Comparison of ENCODE assay signal across 12 mouse cellular contexts in genomic region chr11:69382478-69383105, GRCm38 (mm10). TPM values are rescaled to one million over a fixed set of nuclear protein-coding genes. Genes with fewer than 3 reads are reported as not detected.
DNase-seq lines count a peak whose midpoint lies in the region; ATAC-seq lines count a peak whose summit lies in the region.
"Had no signal": no experiment of that assay in that cellular context is flagged by ENCODE, and none has a peak within 500 bp of the region (broad histone marks: within the 10 kb centered on the region; RNA-seq: fewer than 3 reads in every experiment).

No protein-coding gene starts in this region.

- H3K36me3 ChIP-seq in hindbrain, embryonic 14.5 days (replicated peaks; ENCODE audit: control insufficient read depth, insufficient read depth), result no peaks in the 10 kb centered on the region
- H3K36me3 ChIP-seq in hindbrain, embryonic 12.5 days, result 0 out of 2 replicates have a peak, but pooled peaks cover 8% of the 10 kb centered on the region
- H3K36me3 ChIP-seq in embryonic facial prominence, embryonic 14.5 days (ENCODE audit: control insufficient read depth, insufficient read depth, low read length), result no peaks in the 10 kb centered on the region
- H3K36me3 ChIP-seq: intestine, embryonic 15.5 days had no signal

- H3K4me2 ChIP-seq in hindbrain, embryonic 14.5 days (replicated peaks), result no peak overlapping the region
- H3K4me2 ChIP-seq in hindbrain, embryonic 12.5 days (replicated peaks), result no peak overlapping the region
- no peak overlapping the region for H3K4me2 ChIP-seq in embryonic facial prominence, embryonic 14.5 days (ENCODE audit: low read depth, low read length)
- H3K4me2 ChIP-seq: intestine, embryonic 15.5 days had no signal

- H3K4me1 ChIP-seq in hindbrain, embryonic 14.5 days (replicated peaks; ENCODE audit: control insufficient read depth, insufficient read depth, low read length), result no peaks in the 10 kb centered on the region
- no peaks in the 10 kb centered on the region for H3K4me1 ChIP-seq in hindbrain, embryonic 12.5 days
- H3K4me1 ChIP-seq in embryonic facial prominence, embryonic 14.5 days (ENCODE audit: control insufficient read depth, insufficient read depth, low read length), result peaks cover 4% of the 10 kb centered on the region; the same call in 1 of the 2 replicates

- 67% methylated on average over 10 of the region's 10 CpGs for WGBS in hindbrain, embryonic 14.5 days
- WGBS in hindbrain, embryonic 12.5 days, result 64% methylated on average over 10 of the region's 10 CpGs
- 57% methylated on average over 10 of the region's 10 CpGs for WGBS in embryonic facial prominence, embryonic 14.5 days

- H3K9ac ChIP-seq in hindbrain, embryonic 14.5 days, result 0 out of 2 replicates have a peak overlapping the region, but pooled peaks have one; percentile 24
- H3K9ac ChIP-seq in hindbrain, embryonic 12.5 days, result no peak overlapping the region
- H3K9ac ChIP-seq in embryonic facial prominence, embryonic 14.5 days (ENCODE audit: low read depth, low read length), result 0 out of 2 replicates have a peak overlapping the region, but pooled peaks have one; percentile 9
- H3K9ac ChIP-seq: intestine, embryonic 15.5 days had no signal

- H3K4me3 ChIP-seq in hindbrain, embryonic 14.5 days (replicated peaks; ENCODE audit: low read length), result no peak overlapping the region
- H3K4me3 ChIP-seq in hindbrain, embryonic 12.5 days, result no peak overlapping the region
- H3K4me3 ChIP-seq in embryonic facial prominence, embryonic 14.5 days (ENCODE audit: low read depth, low read length), result no peak overlapping the region
- H3K4me3 ChIP-seq: intestine, embryonic 15.5 days had no signal

- ATAC-seq in hindbrain, embryonic 14.5 days (ENCODE audit: low FRiP score), result no peak
- no peak for ATAC-seq in hindbrain, embryonic 12.5 days (ENCODE audit: low FRiP score)
- peak; percentile 28 for ATAC-seq in embryonic facial prominence, embryonic 14.5 days (ENCODE audit: low read depth)
- no peak for ATAC-seq in megakaryocyte-erythroid progenitor cell, adult 5-6 weeks (replicated peaks; ENCODE audit: low FRiP score, low TSS enrichment, poor library complexity, severe bottlenecking)
- ATAC-seq in frontal cortex, adult (ENCODE audit: low TSS enrichment), result no peak
- ATAC-seq: intestine, embryonic 15.5 days had no signal

- DNase-seq in cerebellum, postnatal 10 days, result peak; percentile 50 to 58
- DNase-seq in cerebellum, postnatal 4 days (ENCODE audit: low spot score in 2 of 2), result no peak
- DNase-seq in hindbrain, embryonic 14.5 days (ENCODE audit: low spot score), result no peak
- DNase-seq in 3T3-L1 (ENCODE audit: low read depth, low spot score), result peak; percentile 93
- DNase-seq in embryonic facial prominence, embryonic 14.5 days (ENCODE audit: low spot score), result no peak
- DNase-seq: retina, postnatal 1 day; thymus, postnatal 36 days had no signal

- H3K9me3 ChIP-seq in hindbrain, embryonic 14.5 days (ENCODE audit: control insufficient read depth, low read length), result no peaks in the 10 kb centered on the region
- H3K9me3 ChIP-seq in hindbrain, embryonic 12.5 days (replicated peaks), result no peaks in the 10 kb centered on the region
- H3K9me3 ChIP-seq in embryonic facial prominence, embryonic 14.5 days (ENCODE audit: control insufficient read depth, low read length), result no peaks in the 10 kb centered on the region
- H3K9me3 ChIP-seq: intestine, embryonic 15.5 days had no signal

- no peaks in the 10 kb centered on the region for H3K27me3 ChIP-seq in hindbrain, embryonic 14.5 days (ENCODE audit: control insufficient read depth, insufficient read depth, low read length)
- H3K27me3 ChIP-seq in hindbrain, embryonic 12.5 days, result no peaks in the 10 kb centered on the region
- H3K27me3 ChIP-seq in embryonic facial prominence, embryonic 14.5 days (replicated peaks; ENCODE audit: control insufficient read depth, insufficient read depth, low read length), result no peaks in the 10 kb centered on the region
- H3K27me3 ChIP-seq: intestine, embryonic 15.5 days had no signal

- no peak overlapping the region for H3K27ac ChIP-seq in hindbrain, embryonic 14.5 days
- H3K27ac ChIP-seq in hindbrain, embryonic 12.5 days, result no peak overlapping the region
- 0 out of 2 replicates have a peak overlapping the region, but pooled peaks have one; percentile 15 for H3K27ac ChIP-seq in embryonic facial prominence, embryonic 14.5 days (replicated peaks; ENCODE audit: low read depth, low read length)
- H3K27ac ChIP-seq: intestine, embryonic 15.5 days had no signal

RNA-seq across cellular contexts. Expression of gene Naa38, which starts 12.7 kb away (rescaled TPM):
- polyA plus RNA-seq in hindbrain, embryonic 14.5 days (2014; fragmentation: Nextera tagmentation; extraction: Ambion mirVana), result 117 and 130 TPM in 2 replicates
- polyA plus RNA-seq in hindbrain, embryonic 12.5 days (2016; fragmentation: Nextera tagmentation; extraction: Ambion mirVana), result 94.0 and 103 TPM in 2 replicates
- 160 and 177 TPM in 2 replicates for polyA plus RNA-seq in embryonic facial prominence, embryonic 14.5 days (2014; fragmentation: Nextera tagmentation; extraction: Ambion mirVana)
- 161 and 169 TPM in 2 replicates for total RNA-seq in megakaryocyte-erythroid progenitor cell, adult 5-6 weeks (2014; fragmentation: Nextera tagmentation)
- total RNA-seq in megakaryocyte-erythroid progenitor cell, adult 5-6 weeks (2017), result 156 and 170 TPM in 2 replicates

RNA-seq across cellular contexts. Expression of gene Cyb5d1, which starts 12.8 kb away (rescaled TPM):
- polyA plus RNA-seq in hindbrain, embryonic 14.5 days (2014; fragmentation: Nextera tagmentation; extraction: Ambion mirVana), result 23.9 and 26.7 TPM in 2 replicates
- 48.0 and 50.5 TPM in 2 replicates for polyA plus RNA-seq in hindbrain, embryonic 12.5 days (2016; fragmentation: Nextera tagmentation; extraction: Ambion mirVana)
- 23.8 and 24.2 TPM in 2 replicates for polyA plus RNA-seq in embryonic facial prominence, embryonic 14.5 days (2014; fragmentation: Nextera tagmentation; extraction: Ambion mirVana)
- total RNA-seq in megakaryocyte-erythroid progenitor cell, adult 5-6 weeks (2014; fragmentation: Nextera tagmentation), result 16.2 and 20.9 TPM in 2 replicates
- total RNA-seq in megakaryocyte-erythroid progenitor cell, adult 5-6 weeks (2017), result 36.7 and 41.7 TPM in 2 replicates

RNA-seq across cellular contexts. Expression of gene Chd3, which starts 13.4 kb away (rescaled TPM):
- 67.5 and 76.6 TPM in 2 replicates for polyA plus RNA-seq in hindbrain, embryonic 14.5 days (2014; fragmentation: Nextera tagmentation; extraction: Ambion mirVana)
- 93.4 and 97.6 TPM in 2 replicates for polyA plus RNA-seq in hindbrain, embryonic 12.5 days (2016; fragmentation: Nextera tagmentation; extraction: Ambion mirVana)
- 68.9 and 73.3 TPM in 2 replicates for polyA plus RNA-seq in embryonic facial prominence, embryonic 14.5 days (2014; fragmentation: Nextera tagmentation; extraction: Ambion mirVana)
- 45.7 and 57.3 TPM in 2 replicates for total RNA-seq in megakaryocyte-erythroid progenitor cell, adult 5-6 weeks (2014; fragmentation: Nextera tagmentation)
- 21.0 and 49.2 TPM in 2 replicates for total RNA-seq in megakaryocyte-erythroid progenitor cell, adult 5-6 weeks (2017)

RNA-seq across cellular contexts. Expression of gene Tmem88, which starts 15.4 kb away (rescaled TPM):
- polyA plus RNA-seq in hindbrain, embryonic 14.5 days (2014; fragmentation: Nextera tagmentation; extraction: Ambion mirVana), result 5.4 and 7.7 TPM in 2 replicates
- 13.2 and 14.8 TPM in 2 replicates for polyA plus RNA-seq in hindbrain, embryonic 12.5 days (2016; fragmentation: Nextera tagmentation; extraction: Ambion mirVana)
- polyA plus RNA-seq in embryonic facial prominence, embryonic 14.5 days (2014; fragmentation: Nextera tagmentation; extraction: Ambion mirVana), result 19.2 and 21.0 TPM in 2 replicates
- 0.37 TPM in 1 of 2 replicates, not detected in the other for total RNA-seq in megakaryocyte-erythroid progenitor cell, adult 5-6 weeks (2014; fragmentation: Nextera tagmentation)
- not detected in 2 replicates for total RNA-seq in megakaryocyte-erythroid progenitor cell, adult 5-6 weeks (2017)
- total RNA-seq: granulocyte monocyte progenitor cell, adult 5-6 weeks had no signal

RNA-seq across cellular contexts. Expression of gene Kdm6b, which starts 30.9 kb away (rescaled TPM):
- 26.8 and 33.0 TPM in 2 replicates for polyA plus RNA-seq in hindbrain, embryonic 14.5 days (2014; fragmentation: Nextera tagmentation; extraction: Ambion mirVana)
- polyA plus RNA-seq in hindbrain, embryonic 12.5 days (2016; fragmentation: Nextera tagmentation; extraction: Ambion mirVana), result 51.4 and 51.6 TPM in 2 replicates
- 24.2 and 24.3 TPM in 2 replicates for polyA plus RNA-seq in embryonic facial prominence, embryonic 14.5 days (2014; fragmentation: Nextera tagmentation; extraction: Ambion mirVana)
- total RNA-seq in megakaryocyte-erythroid progenitor cell, adult 5-6 weeks (2014; fragmentation: Nextera tagmentation), result 19.3 and 22.1 TPM in 2 replicates
- total RNA-seq in megakaryocyte-erythroid progenitor cell, adult 5-6 weeks (2017), result 1.6 and 2.7 TPM in 2 replicates

Comparison
In these comparisons a context has a peak if more than half of its experiments do, and no peak if none do; other contexts are left out.
1. DNase-seq: peak in cerebellum, postnatal 10 days (2 of 2) and 3T3-L1 (single experiment); none in cerebellum, postnatal 4 days (0 of 2), hindbrain, embryonic 14.5 days (single experiment) and embryonic facial prominence, embryonic 14.5 days (single experiment).